Mouse (Mus musculus) cerebellum, adult 18-20 months (tissue): ENCODE measurements at regions not wholly inside any gene's neighbourhood (a gene's known extent, or its start where the extent isn't known, plus 50 kb on each side); places are given as distances from the start of the nearest gene placed in this dataset.

Experiments
- DNase-seq, 2 experiments: peaks; one replicate each; pipeline ENCODE4 v3.0.0; 2021

- DNase-seq: no peak
Observed at GRCm38 (mm10) chr6:51170871-51171270, 261.6 kb upstream of the Nfe2l3 start.

GRCm38 (mm10) chr6:51171761-51172160, 260.7 kb upstream of the Nfe2l3 start:
- no peak for DNase-seq

GRCm38 (mm10) chr6:51172331-51172791, 260.1 kb upstream of the Nfe2l3 start:
- no peak for DNase-seq

- no peak for DNase-seq
Observed at GRCm38 (mm10) chr6:51172856-51173619, 259.4 kb upstream of the Nfe2l3 start.

GRCm38 (mm10) chr6:51173620-51174442, 258.6 kb upstream of the Nfe2l3 start:
- DNase-seq: no peak

- no peak for DNase-seq
Observed at GRCm38 (mm10) chr6:51174443-51175021, 257.9 kb upstream of the Nfe2l3 start.

- DNase-seq: no peak
Observed at GRCm38 (mm10) chr6:51175616-51176590, 256.6 kb upstream of the Nfe2l3 start.

GRCm38 (mm10) chr6:51176791-51177433, 255.6 kb upstream of the Nfe2l3 start:
- no peak for DNase-seq

GRCm38 (mm10) chr6:51177701-51178060, 254.8 kb upstream of the Nfe2l3 start:
- no peak for DNase-seq

GRCm38 (mm10) chr6:51178061-51178791, 254.2 kb upstream of the Nfe2l3 start:
- DNase-seq: no peak

- no peak for DNase-seq
Observed at GRCm38 (mm10) chr6:51178799-51179398, 253.6 kb upstream of the Nfe2l3 start.

GRCm38 (mm10) chr6:51179741-51180537, 252.5 kb upstream of the Nfe2l3 start:
- no peak for DNase-seq

GRCm38 (mm10) chr6:51180881-51181875, 251.3 kb upstream of the Nfe2l3 start:
- DNase-seq: no peak

GRCm38 (mm10) chr6:51181905-51182304, 250.6 kb upstream of the Nfe2l3 start:
- no peak for DNase-seq

GRCm38 (mm10) chr6:51182771-51183284, 249.6 kb upstream of the Nfe2l3 start:
- no peak for DNase-seq

GRCm38 (mm10) chr6:51183576-51184420, 248.7 kb upstream of the Nfe2l3 start:
- DNase-seq: no peak

GRCm38 (mm10) chr6:51184500-51184899, 248.0 kb upstream of the Nfe2l3 start:
- no peak for DNase-seq
